Mouse (Mus musculus): Measurements from ENCODE around the gene Nek3. TPM values are rescaled to one million over a fixed set of nuclear protein-coding genes. Genes with fewer than 3 reads are reported as not detected.

Gene Nek3
- polyA plus RNA-seq (2012; rRNA removed): 9.0 and 9.9 TPM in 2 replicates

DNA sequence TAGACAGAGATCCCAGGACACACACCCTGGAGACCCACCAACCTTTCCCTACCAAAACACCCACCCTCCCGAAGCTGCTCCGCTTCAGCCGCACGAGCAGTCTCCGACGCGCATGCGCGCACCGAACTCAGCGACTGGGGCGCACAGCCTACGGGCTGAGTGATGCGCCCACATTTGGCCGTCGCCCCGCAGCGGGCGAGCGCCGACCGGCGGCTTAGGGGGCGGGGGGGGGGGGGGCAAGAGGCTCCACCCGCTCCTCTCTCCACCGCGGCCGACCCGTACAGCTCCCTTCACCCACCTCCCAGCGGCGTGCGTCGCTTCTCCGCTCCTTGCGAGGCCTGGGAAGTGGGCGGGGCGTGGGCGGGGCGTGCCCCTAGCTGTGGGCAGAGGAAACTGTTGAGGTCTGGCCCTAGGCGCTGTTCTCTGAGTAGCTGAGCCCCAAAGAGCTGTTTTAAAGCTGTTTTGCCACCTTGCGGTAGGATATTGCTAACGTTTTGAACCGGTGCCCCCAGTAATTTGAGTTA, at the start of gene Nek3:
TSS of gene Nek3 (minus strand) at position 356 of the 524 bp plus-strand sequence.

DNA sequence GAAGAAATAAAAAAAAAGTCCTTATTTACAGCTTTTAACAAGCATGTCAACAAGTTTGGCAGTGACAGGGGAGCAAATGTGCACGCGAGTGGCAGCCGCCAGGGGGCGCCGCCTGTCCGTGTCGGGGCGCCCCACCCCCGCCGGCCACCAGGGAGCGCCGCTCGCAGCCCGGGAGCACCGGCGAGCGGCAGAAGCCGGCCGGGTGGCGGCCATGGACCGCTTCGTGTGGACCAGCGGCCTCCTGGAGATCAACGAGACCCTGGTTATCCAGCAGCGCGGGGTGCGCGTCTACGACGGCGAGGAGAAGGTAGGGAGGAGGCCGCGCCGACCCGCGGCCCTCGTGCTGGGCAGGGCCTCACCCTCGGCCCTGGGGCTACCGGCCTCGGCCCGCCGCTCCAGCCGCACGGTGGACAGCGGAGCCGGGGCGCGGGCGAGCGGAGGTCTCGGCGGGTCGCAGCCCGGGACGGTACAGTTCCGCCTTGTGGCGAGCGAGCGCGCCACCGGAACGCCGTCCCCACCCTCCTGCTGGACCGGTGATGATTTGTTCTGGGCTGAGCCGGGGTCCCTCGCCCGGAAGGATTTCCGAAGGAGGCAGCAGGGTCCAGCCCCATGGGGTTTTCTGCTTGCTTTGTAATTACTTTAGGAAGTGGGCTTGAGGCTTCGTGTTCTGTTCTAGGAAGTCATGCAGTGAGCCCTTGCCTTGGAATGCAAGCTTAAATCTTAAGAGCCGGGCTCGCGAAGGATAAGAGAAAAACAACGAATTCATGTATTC, 26.6 kb upstream of the Nek3 start, which contains the start of gene Vps36:
TSS of gene Vps36 (plus strand) at position 150 of the 772 bp plus-strand sequence.

DNA sequence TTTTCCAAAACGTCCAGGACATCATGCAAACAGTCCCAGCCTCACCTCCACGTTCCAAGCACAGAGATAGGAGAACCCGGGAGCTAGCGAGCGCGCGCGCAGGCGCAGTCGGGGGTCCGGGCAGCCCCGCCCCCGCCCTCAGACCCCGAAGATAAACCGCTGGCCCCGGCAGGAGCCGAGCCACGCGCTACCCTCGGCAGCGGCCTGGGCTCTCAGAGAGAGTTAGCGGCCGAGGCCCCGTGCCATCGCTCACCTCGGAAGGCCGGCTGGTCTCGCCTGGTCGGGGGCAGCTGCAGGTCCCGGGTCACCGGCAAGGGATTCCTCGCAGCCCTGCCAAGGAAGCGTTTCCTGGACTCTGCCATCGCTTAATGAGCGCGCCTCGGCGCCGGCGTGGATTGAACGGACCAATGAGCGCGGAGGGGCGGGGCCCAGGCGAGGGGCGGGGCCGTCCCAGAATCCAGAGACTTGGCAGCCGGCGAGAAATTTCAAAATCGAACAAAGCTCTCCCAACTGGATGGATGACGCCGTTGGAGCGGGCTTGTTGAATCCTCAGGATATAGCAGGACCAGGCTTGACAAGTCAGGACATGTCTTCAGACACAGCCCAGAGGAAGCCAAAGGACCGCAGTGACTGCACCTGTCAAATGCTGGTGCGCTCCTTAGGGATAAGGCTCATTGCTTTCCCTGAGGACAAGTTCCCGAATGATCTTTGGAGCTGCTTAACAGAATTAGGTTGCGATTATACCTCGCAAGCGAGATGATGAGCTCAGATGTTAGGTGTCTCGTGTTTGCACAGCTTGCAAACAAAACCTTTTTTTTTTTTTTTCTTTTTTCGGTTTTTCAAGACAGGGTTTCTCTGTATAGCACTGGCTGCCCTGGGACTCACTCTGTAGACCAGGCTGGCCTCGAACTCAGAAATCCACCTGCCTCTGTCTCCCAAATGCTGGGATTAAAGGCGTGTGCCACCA, 19.5 kb upstream of the Nek3 start, which contains the start of gene Ckap2:
TSS of gene Ckap2 (minus strand) at position 389 of the 967 bp plus-strand sequence.

DNA sequence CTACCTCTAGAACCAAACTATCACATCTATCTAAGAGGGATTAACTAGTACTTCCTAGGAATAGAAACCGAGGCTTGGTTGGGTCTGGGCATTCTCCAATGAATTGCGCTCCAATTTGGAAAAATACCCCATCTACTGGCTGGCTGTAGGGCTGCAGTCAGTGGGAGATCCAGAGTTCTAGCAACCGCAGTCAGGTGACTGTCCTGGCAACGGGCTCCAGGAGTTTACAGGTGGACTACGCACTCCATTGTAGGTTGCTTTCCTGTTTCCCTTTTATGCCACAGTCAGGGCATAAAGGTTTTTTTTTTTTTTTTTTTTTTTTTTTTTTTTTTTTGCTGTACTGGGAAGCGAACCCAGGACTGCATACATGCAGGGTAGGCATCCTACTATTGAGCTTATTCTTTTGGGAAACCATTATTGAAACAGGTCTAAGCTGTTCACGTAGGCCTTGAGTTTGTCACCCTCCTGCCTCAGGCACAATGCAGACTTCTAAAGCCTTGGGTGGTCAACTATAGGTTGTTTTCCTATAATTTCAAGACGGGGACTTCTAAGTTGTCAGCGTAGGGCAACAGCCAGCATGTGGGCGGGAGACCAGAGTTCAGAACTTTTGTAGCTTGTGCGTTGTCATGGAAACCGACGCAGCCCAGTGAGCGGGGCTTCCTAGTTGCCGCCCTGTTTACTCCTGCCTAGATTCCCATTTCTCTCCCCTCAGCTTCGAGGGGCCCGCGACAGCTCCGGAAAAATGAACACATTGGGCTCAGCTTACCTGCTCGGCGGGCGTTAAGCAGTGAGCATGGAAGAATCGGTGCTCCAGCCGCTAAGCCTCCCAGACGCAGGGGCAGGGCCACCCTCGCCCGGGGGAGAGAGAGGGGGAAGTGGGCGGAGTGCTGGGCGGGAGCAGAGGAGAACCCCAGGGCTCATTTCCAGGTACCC, 41.7 kb downstream of the Nek3 start, which contains the start of gene Nek5:
TSS of gene Nek5 (minus strand) at position 834 of the 933 bp plus-strand sequence.

Other genes with a start within 250 kb of the Nek3 start
- gene Defb15, start 233.7 kb downstream of the Nek3 start, polyA plus RNA-seq (2012; rRNA removed): not detected in 2 replicates
- not detected in 2 replicates for gene Defb35, start 228.1 kb downstream of the Nek3 start, polyA plus RNA-seq (2012; rRNA removed)
- not detected in 2 replicates for gene Defb13, start 219.7 kb downstream of the Nek3 start, polyA plus RNA-seq (2012; rRNA removed)
- gene Fam90a1a, start 207.7 kb downstream of the Nek3 start, polyA plus RNA-seq (2012; rRNA removed): not detected in 2 replicates
- not detected in 2 replicates for gene Ccdc70, start 196.7 kb downstream of the Nek3 start, polyA plus RNA-seq (2012; rRNA removed)
- 2.2 TPM in 2 replicates for gene Atp7b, start 106.1 kb downstream of the Nek3 start, polyA plus RNA-seq (2012; rRNA removed)
- gene Alg11, start 105.7 kb downstream of the Nek3 start, polyA plus RNA-seq (2012; rRNA removed): 9.7 TPM in 2 replicates
- 0.74 and 0.86 TPM in 2 replicates for gene Nek5, start 41.4 kb downstream of the Nek3 start, polyA plus RNA-seq (2012; rRNA removed)
- 24.6 and 31.2 TPM in 2 replicates for gene Ckap2, start 19.4 kb upstream of the Nek3 start, polyA plus RNA-seq (2012; rRNA removed)
- 26.8 and 26.9 TPM in 2 replicates for gene Vps36, start 26.4 kb upstream of the Nek3 start, polyA plus RNA-seq (2012; rRNA removed)
- gene Thsd1, start 60.9 kb upstream of the Nek3 start, polyA plus RNA-seq (2012; rRNA removed): 7.4 and 8.2 TPM in 2 replicates
- gene Tpte, start 117.0 kb upstream of the Nek3 start, polyA plus RNA-seq (2012; rRNA removed): not detected in 2 replicates
- 6.0 and 6.4 TPM in 2 replicates for gene Slc25a15, start 232.2 kb upstream of the Nek3 start, polyA plus RNA-seq (2012; rRNA removed)
- 18.6 and 19.0 TPM in 2 replicates for gene Mrps31, start 244.9 kb upstream of the Nek3 start, polyA plus RNA-seq (2012; rRNA removed)